12 mouse cellular contexts compared by ENCODE assay signal in the genomic region with DNA sequence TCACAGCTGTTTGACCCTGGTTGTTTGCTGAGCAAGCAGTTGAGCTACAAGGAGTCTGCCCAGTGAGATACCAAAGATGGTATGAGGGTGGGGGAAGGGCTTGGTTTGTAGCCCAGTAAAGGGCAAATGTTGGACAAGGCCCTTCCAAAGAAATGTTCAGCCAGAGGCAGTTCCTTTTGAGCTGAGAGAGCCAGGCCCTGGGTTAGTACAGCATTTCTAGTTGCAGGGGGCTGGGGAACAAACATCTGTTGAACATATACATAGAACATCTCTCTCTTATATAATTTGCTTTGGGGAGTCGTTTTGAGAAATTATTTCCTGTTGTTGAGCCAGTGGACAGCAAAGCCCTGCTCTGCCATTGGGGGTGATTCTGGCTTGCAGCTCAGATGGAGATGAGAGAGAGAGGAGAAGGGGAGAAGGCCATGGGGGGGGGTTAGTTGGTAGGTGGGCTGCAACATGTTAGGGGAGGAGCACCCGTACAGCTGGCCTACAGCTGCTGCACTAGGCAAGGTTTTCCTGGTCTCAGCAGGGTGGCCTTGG. TPM values are rescaled to one million over a fixed set of nuclear protein-coding genes. Genes with fewer than 3 reads are reported as not detected.
DNase-seq lines count a peak whose midpoint lies in the region; ATAC-seq and TF ChIP-seq lines count a peak whose summit lies in the region.
"Had no signal": no experiment of that assay in that cellular context is flagged by ENCODE, and none has a peak within 500 bp of the region (broad histone marks: within the 10 kb centered on the region; RNA-seq: fewer than 3 reads in every experiment).

No protein-coding gene starts in this region.

- H3K27me3 ChIP-seq in midbrain, embryonic 13.5 days, result no peaks in the 10 kb centered on the region
- no peaks in the 10 kb centered on the region for H3K27me3 ChIP-seq in midbrain, embryonic 16.5 days (ENCODE audit: control insufficient read depth, insufficient read depth, low read depth, low read length)
- H3K27me3 ChIP-seq in kidney, embryonic 14.5 days (ENCODE audit: control insufficient read depth, insufficient read depth, low read length), result no peaks in the 10 kb centered on the region
- H3K27me3 ChIP-seq in stomach, embryonic 16.5 days (ENCODE audit: control insufficient read depth, insufficient read depth, low read length), result no peaks in the 10 kb centered on the region
- H3K27me3 ChIP-seq in liver, embryonic 12.5 days (replicated peaks), result no peaks in the 10 kb centered on the region
- H3K27me3 ChIP-seq: forebrain, embryonic 12.5 days; hindbrain, embryonic 15.5 days had no signal

- H3K4me1 ChIP-seq in midbrain, embryonic 13.5 days (replicated peaks), result no peaks in the 10 kb centered on the region
- no peaks in the 10 kb centered on the region for H3K4me1 ChIP-seq in midbrain, embryonic 16.5 days (ENCODE audit: control insufficient read depth, insufficient read depth, low read length)
- H3K4me1 ChIP-seq in kidney, embryonic 14.5 days (ENCODE audit: control insufficient read depth, insufficient read depth, low read length), result peaks cover 12% of the 10 kb centered on the region
- H3K4me1 ChIP-seq in stomach, embryonic 16.5 days (ENCODE audit: control insufficient read depth, insufficient read depth, low read length), result peaks cover 17% of the 10 kb centered on the region
- H3K4me1 ChIP-seq in liver, embryonic 12.5 days, result no peaks in the 10 kb centered on the region; the same call in 1 of the 2 replicates
- H3K4me1 ChIP-seq: hindbrain, embryonic 15.5 days had no signal

- no peak overlapping the region for H3K4me2 ChIP-seq in midbrain, embryonic 13.5 days (replicated peaks)
- no peak overlapping the region for H3K4me2 ChIP-seq in midbrain, embryonic 16.5 days (ENCODE audit: low read length)
- H3K4me2 ChIP-seq in kidney, embryonic 14.5 days (replicated peaks; ENCODE audit: low read depth, low read length), result no peak overlapping the region
- no peak overlapping the region for H3K4me2 ChIP-seq in stomach, embryonic 16.5 days (ENCODE audit: low read depth, low read length)
- H3K4me2 ChIP-seq in liver, embryonic 12.5 days, result no peak overlapping the region
- H3K4me2 ChIP-seq: forebrain, embryonic 12.5 days; hindbrain, embryonic 15.5 days had no signal

- intact Hi-C loops in gastrocnemius, adult 2 months (cut with DNase I), result loop anchor here (5.0 kb wide), 1 partner anchor 37 kb away; no protein-coding TSS in a partner anchor

- no peak for ATAC-seq in midbrain, embryonic 13.5 days
- ATAC-seq in midbrain, embryonic 16.5 days, result no peak
- ATAC-seq in kidney, embryonic 14.5 days (ENCODE audit: low FRiP score, low TSS enrichment), result no peak
- peak; percentile 57 for ATAC-seq in stomach, embryonic 16.5 days (ENCODE audit: insufficient read depth, low FRiP score)
- ATAC-seq in liver, embryonic 12.5 days, result no peak

- TF ChIP-seq CTCF in gastrocnemius, adult 2 months (IDR thresholded peaks at IDR 0.05), result no peak

- no peaks in the 10 kb centered on the region for H3K9me3 ChIP-seq in midbrain, embryonic 13.5 days
- no peaks in the 10 kb centered on the region for H3K9me3 ChIP-seq in midbrain, embryonic 16.5 days (replicated peaks; ENCODE audit: control insufficient read depth, low read length, poor library complexity, severe bottlenecking)
- no peaks in the 10 kb centered on the region for H3K9me3 ChIP-seq in kidney, embryonic 14.5 days (ENCODE audit: control insufficient read depth, low read length)
- H3K9me3 ChIP-seq in stomach, embryonic 16.5 days (replicated peaks; ENCODE audit: control insufficient read depth, low read length), result no peaks in the 10 kb centered on the region
- no peaks in the 10 kb centered on the region for H3K9me3 ChIP-seq in liver, embryonic 12.5 days (replicated peaks)
- H3K9me3 ChIP-seq: forebrain, embryonic 12.5 days; hindbrain, embryonic 15.5 days had no signal

- 0 out of 2 replicates have a peak overlapping the region, but pooled peaks have one; percentile 2 for H3K9ac ChIP-seq in midbrain, embryonic 13.5 days (replicated peaks)
- no peak overlapping the region for H3K9ac ChIP-seq in midbrain, embryonic 16.5 days (ENCODE audit: low read depth, low read length)
- no peak overlapping the region for H3K9ac ChIP-seq in kidney, embryonic 14.5 days (ENCODE audit: low read depth, low read length)
- H3K9ac ChIP-seq in stomach, embryonic 16.5 days (ENCODE audit: low read length), result no peak overlapping the region
- no peak overlapping the region for H3K9ac ChIP-seq in liver, embryonic 12.5 days
- H3K9ac ChIP-seq: forebrain, embryonic 12.5 days; hindbrain, embryonic 15.5 days had no signal

- DNase-seq in gastrocnemius, adult 2 months, result peak; percentile 71
- no peak for DNase-seq in gastrocnemius, postnatal 10 days
- no peak for DNase-seq in cerebellum, adult 8-10 months
- DNase-seq: cerebellum, adult 9-11 months had no signal

- peak overlapping the region; percentile 78 for H3K27ac ChIP-seq in gastrocnemius, adult 2 months
- no peak overlapping the region for H3K27ac ChIP-seq in midbrain, embryonic 13.5 days
- H3K27ac ChIP-seq in midbrain, embryonic 16.5 days (ENCODE audit: low read length), result no peak overlapping the region
- peak overlapping the region; percentile 37; the same call in 1 of the 2 replicates for H3K27ac ChIP-seq in kidney, embryonic 14.5 days (ENCODE audit: low read depth, low read length)
- H3K27ac ChIP-seq in stomach, embryonic 16.5 days (ENCODE audit: low read length), result peak overlapping the region; percentile 84
- H3K27ac ChIP-seq in liver, embryonic 12.5 days, result no peak overlapping the region
- H3K27ac ChIP-seq: forebrain, embryonic 12.5 days; hindbrain, embryonic 15.5 days had no signal

- no peak overlapping the region for H3K4me3 ChIP-seq in gastrocnemius, adult 2 months
- H3K4me3 ChIP-seq in midbrain, embryonic 13.5 days (replicated peaks), result no peak overlapping the region
- H3K4me3 ChIP-seq in midbrain, embryonic 16.5 days (ENCODE audit: low read depth, low read length), result no peak overlapping the region
- H3K4me3 ChIP-seq in kidney, embryonic 14.5 days (ENCODE audit: low read length), result no peak overlapping the region
- H3K4me3 ChIP-seq in stomach, embryonic 16.5 days (replicated peaks; ENCODE audit: low read length), result no peak overlapping the region
- H3K4me3 ChIP-seq in liver, embryonic 12.5 days, result no peak overlapping the region
- H3K4me3 ChIP-seq: forebrain, embryonic 12.5 days; hindbrain, embryonic 15.5 days had no signal

- no peaks in the 10 kb centered on the region for H3K36me3 ChIP-seq in midbrain, embryonic 13.5 days
- H3K36me3 ChIP-seq in midbrain, embryonic 16.5 days (ENCODE audit: control insufficient read depth, insufficient read depth, low read length), result no peaks in the 10 kb centered on the region
- no peaks in the 10 kb centered on the region for H3K36me3 ChIP-seq in kidney, embryonic 14.5 days (ENCODE audit: control insufficient read depth, insufficient read depth, low read length)
- H3K36me3 ChIP-seq in stomach, embryonic 16.5 days (ENCODE audit: control insufficient read depth, insufficient read depth, low read length), result no peaks in the 10 kb centered on the region
- no peaks in the 10 kb centered on the region for H3K36me3 ChIP-seq in liver, embryonic 12.5 days
- H3K36me3 ChIP-seq: forebrain, embryonic 12.5 days; hindbrain, embryonic 15.5 days had no signal

- 85% methylated on average over 2 of the region's 2 CpGs for WGBS in midbrain, embryonic 13.5 days
- 84% methylated on average over 2 of the region's 2 CpGs for WGBS in midbrain, embryonic 16.5 days
- WGBS in kidney, embryonic 14.5 days, result 52% methylated on average over 2 of the region's 2 CpGs
- 25% methylated on average over 2 of the region's 2 CpGs for WGBS in stomach, embryonic 16.5 days
- 49% methylated on average over 2 of the region's 2 CpGs for WGBS in liver, embryonic 12.5 days (ENCODE audit: insufficient replicate concordance)

RNA-seq across cellular contexts. Expression of a gene that starts 33.2 kb away (rescaled TPM):
- 1 to 10 TPM; 6.1 to 9.8 TPM for total RNA-seq in gastrocnemius, adult 2 months (2021)
- 10 to 100 TPM; 27.3 to 37.4 TPM for total RNA-seq in gastrocnemius, postnatal 10 days (2021)
- polyA plus RNA-seq in midbrain, embryonic 13.5 days (2015; fragmentation: Nextera tagmentation; extraction: Ambion mirVana), result 1.6 and 1.9 TPM in 2 replicates
- polyA plus RNA-seq in midbrain, embryonic 16.5 days (2015; fragmentation: Nextera tagmentation; extraction: Ambion mirVana), result 3.8 and 4.0 TPM in 2 replicates
- 2.4 and 2.8 TPM in 2 replicates for polyA plus RNA-seq in kidney, embryonic 14.5 days (2014; fragmentation: Nextera tagmentation; extraction: Ambion mirVana)
- polyA plus RNA-seq in stomach, embryonic 16.5 days (2015; fragmentation: Nextera tagmentation; extraction: Ambion mirVana), result 13.3 and 14.2 TPM in 2 replicates
- 4.2 and 4.4 TPM in 2 replicates for polyA plus RNA-seq in liver, embryonic 12.5 days (2016; fragmentation: Nextera tagmentation; extraction: Ambion mirVana)
- total RNA-seq: CH12.LX had no signal

Comparison
In these comparisons a context has a peak if more than half of its experiments do, and no peak if none do; other contexts are left out.
1. H3K27ac ChIP-seq: peak in gastrocnemius, adult 2 months (single experiment), kidney, embryonic 14.5 days (single experiment) and stomach, embryonic 16.5 days (single experiment); none in midbrain, embryonic 13.5 days (single experiment), midbrain, embryonic 16.5 days (single experiment) and liver, embryonic 12.5 days (single experiment).